Mouse (Mus musculus) gastrocnemius, adult 18-20 months (tissue): ENCODE measurements at regions not wholly inside any gene's neighbourhood (a gene's known extent, or its start where the extent isn't known, plus 50 kb on each side); places are given as distances from the start of the nearest gene placed in this dataset.

Source experiments
- DNase-seq: peaks from one replicate; pipeline ENCODE4 v3.0.0; 2021; ENCODE audit warnings: low spot score

- DNase-seq = no peak
Measured at GRCm38 (mm10) chr2:10816374-10816773, 355.5 kb upstream of the Prkcq start.

DNA sequence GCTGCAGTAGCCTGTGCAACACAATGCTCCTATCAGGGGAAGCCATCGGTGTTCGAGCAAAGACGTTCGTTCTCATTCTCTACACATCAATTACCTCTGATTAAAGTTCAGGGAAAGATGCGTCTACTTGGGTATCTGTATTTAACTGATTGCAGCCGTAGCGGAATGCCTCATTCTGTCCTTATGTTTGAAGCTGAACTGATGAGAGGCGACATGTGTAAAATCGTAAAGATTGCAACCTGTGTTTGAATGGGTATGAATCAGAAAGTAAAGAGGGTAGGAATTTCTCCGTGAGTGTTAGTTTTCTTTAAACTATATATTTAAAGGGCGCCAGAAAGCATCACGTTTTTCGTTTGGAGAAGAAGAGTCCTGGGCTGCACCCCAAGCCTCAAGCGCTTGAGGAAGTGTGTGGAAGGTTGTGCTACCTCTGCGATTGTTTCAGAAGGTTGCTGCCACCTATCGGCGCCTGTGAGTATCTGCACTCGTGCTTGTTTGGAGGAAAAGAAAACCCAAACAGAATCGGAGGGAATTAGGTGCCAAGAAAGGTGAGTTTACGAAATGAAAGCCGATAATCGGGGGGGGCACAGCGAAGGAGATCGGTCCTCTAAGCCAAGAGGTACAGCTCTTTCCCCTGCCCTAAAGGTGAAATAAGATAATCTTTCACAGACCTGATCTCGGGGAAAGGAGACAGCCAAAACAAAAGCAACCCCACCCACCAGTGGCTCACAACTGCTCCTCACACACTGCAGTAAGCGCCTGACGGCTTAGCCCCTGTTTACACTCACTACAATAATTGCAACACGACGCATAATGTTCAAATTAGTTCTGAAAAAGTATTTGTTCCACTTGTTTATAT, 346.4 kb upstream of the Prkcq start:
- DNase-seq = peak; percentile 36

- DNase-seq = no peak
Measured at GRCm38 (mm10) chr2:10826134-10826767, 345.7 kb upstream of the Prkcq start.

DNA sequence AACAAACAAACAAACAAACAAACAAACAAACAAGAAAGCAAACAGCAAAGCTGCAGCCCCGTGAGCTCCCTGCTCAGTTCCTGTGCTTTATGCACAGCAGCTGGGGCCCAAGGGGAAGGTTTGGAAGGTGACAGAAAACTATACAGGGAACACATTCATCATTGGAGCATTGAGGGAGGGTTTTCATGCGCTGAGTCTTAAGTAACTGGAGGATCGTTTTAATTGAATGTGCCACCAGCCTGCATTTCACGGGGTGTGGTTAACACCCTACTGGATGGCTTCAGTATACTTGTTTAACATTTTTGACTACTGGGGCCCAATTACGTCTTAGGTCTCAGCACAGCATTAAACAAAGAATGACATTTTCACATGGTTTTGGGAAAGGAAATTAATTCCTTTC, 331.9 kb upstream of the Prkcq start:
- DNase-seq = no peak

DNA sequence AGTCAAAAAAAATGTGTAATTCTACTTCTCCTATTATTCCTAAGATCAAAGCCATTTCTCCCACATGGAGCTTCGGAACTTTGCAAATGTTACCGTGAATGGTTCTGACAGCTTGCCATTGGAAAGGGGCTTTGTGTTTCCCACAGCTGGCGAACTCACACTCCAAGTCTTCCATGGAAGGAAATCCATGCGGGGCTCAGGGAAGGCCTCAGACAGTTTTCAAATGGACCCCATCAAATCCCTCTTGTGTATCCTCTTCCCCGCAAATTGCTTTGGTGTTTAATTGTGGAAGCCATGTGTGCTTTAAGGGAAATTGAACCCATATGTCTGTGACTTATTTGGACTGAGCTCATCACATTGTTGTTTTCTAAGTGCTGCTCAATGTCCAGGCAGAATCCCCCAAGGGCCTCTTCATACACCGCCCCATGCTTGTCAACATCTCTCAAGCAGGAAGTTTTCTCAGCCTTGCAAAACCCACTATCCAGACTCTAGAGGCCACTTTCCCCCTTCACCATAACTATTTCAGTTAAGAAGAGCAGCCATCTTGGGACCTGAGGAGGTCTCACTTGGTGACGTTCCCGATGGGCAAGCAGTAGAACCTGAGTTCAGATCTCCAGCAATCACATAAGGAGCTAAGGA, 310.1 kb upstream of the Prkcq start:
- DNase-seq = no peak

DNA sequence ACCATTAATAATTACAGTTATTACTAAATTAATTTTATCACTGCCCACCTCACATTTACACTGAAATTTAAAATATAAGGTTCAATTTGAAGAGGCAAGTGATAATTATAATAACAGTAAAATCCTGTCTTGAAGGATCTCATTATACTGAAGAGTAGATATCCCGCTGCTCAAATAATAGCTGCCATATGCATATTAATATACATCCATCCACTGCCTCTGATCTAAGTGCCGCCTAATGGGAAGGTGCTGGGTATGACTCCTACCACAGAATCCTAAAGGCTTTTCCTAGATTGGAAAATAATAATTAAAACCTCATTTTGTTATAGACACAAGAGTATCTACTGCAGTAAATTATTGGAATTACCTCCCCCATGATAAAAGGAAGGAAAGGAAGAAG, 307.5 kb upstream of the Prkcq start:
- DNase-seq = no peak

GRCm38 (mm10) chr2:10874303-10874702, 297.6 kb upstream of the Prkcq start:
- DNase-seq = no peak

GRCm38 (mm10) chr2:10901926-10902325, 270.0 kb upstream of the Prkcq start:
- no peak for DNase-seq

DNA sequence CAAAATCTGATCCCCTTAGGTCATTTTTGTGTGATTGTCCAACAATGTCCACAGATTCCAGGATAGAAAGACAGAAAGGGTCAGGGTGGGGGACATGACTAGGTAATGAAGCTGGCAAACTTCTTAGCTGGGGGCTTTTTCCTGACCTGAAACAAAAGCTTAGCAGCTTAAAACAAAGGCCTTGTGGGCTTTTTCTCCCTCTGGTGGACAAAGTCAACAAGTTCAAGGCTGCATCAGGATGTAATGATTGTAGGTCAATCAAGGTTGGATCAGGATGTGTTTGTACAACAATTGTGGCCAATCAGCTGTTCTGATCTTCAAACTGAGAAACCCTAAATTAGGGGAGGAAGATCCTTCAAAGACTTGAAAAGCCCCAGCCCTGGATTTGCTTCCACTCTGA, 252.0 kb upstream of the Prkcq start:
- no peak for DNase-seq

GRCm38 (mm10) chr2:10920686-10921485, 251.0 kb upstream of the Prkcq start:
- DNase-seq = no peak

GRCm38 (mm10) chr2:10921486-10922450, 250.1 kb upstream of the Prkcq start:
- no peak for DNase-seq

GRCm38 (mm10) chr2:10923984-10924383, 247.9 kb upstream of the Prkcq start:
- DNase-seq = no peak

DNA sequence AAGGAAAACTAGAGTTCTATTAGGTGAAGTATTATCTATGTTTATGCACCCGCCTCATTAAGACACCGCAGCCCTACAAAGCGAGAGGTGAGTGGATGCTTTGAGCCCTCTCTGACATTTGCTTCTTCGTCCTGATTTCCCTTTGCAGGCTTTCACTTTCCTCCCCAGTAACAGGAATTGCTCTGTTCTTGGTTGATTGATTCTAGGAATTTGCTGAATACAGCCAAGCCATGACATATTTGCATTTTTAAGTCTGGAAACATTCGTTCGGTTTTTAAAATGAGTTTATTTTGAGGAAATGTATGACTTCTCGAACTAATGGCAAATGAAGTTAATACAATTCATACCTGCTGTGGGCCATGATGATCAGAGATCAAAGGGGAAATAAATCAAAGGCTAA, 246.5 kb upstream of the Prkcq start:
- no peak for DNase-seq

- peak; percentile 29 for DNase-seq
Measured at GRCm38 (mm10) chr2:10937405-10937804, 234.5 kb upstream of the Prkcq start.

DNA sequence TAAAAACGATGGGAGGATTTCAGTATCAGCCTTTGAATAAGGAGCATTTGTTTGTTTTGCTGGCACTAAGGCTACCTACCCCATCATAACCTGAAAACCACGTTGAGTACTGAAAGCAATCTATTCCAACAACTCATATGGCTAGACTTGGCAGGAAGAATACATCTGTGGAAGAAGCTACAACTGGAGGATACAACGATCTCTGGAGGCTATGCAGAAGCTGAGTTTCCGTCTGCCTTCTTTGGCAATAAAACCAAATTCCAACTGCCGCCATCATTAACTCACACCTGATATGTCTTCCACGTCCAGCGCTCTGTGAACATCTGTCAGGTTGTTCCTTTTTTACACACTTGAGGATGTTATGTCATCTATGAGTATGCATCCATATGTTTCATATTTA, 206.7 kb upstream of the Prkcq start:
- DNase-seq = no peak

DNA sequence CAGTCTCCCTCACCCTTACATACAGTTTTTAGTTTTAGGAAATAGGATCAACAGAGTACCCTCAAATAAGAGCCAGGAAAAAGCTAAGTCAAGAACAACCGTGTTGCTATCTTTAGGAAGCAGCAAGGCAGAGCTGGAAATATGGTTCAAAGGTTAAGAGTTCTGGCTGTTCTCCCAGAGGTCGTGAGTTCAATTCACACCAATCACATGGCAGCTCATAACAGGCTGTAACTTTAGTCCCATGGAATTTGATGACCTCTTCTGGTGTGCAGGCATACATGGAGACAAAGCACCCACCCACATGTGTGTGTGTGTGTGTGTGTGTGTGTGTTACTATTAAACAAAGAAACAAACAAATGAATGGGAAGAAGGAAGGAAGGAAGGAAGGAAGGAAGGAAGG, 205.0 kb upstream of the Prkcq start:
- DNase-seq = peak; percentile 2

DNA sequence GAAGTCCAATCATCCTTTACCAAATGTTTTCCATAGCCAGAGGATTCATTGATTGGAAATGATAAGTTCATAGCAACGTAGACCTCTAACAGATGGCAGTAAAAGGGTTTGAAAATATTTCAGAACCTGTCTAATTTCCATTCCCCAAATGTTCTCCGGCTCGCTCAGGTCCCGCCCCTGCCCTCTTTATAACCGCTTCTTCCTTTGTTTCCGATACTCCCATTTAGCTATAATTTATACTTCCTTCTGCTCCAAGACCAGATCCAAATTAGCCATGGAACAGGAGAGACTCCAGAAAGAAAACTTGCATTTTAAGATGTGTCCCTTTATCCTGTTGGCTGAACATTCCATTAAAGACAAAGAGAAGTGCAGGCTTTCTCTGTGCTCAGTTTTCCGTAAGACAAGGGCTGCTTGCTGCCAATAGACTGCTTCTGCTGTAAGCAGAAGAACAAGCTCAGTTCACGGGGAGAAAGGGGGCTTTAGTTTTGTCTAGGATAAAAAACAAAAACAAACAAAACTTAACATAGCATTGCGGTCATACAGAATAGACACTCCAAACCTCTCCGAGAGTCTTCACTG, 202.7 kb upstream of the Prkcq start:
- no peak for DNase-seq

DNA sequence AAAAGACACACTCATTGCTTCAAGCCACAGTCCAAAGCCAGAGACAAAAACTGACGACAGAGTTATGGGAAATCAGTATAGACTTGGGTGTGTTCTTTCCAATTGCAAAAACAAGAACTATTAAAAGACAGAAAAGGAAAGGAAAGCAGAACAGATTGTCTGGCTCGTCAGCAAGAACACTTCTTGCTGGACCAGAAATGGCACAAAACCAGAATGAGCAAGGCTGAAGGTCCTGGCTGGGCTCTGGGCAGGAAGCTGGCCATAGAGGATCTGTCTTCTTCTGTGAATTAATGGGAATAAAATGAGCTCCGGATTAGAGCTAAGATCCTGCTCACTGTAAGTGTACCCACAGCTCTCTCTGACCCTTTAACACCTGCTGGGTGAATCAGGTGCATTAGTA, 199.9 kb upstream of the Prkcq start:
- DNase-seq = no peak

DNA sequence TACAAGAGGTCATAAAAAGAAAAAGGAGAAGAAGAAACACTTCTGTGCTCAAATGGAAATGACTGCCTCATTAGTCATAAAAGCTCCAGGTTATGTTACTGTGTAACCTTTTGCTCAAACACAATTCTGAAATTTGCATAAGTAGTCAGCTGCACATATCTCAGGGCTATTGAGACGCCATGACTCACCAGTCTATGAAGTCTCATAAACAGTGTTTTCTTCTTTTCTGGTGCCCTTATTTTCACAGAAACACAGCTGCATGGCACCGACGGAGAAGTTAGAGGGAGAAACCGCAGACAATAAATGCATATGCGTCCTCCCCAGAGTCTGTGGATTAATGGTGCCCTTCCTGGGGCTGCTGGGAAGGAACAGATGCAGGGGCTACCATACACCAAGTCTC, 193.1 kb upstream of the Prkcq start:
- DNase-seq = no peak

- no peak for DNase-seq
Measured at GRCm38 (mm10) chr2:10986101-10986500, 185.8 kb upstream of the Prkcq start.
